Mouse (Mus musculus): Measurements from ENCODE around the gene Dapk2.
A peak's percentile ranks its signal among the peaks of the same experiment; 100 is the strongest.

GRCm38 (mm10) chr9:66126456-66127192, 31.4 kb upstream of the Dapk2 start, which contains the start of the genes Snx1 and Ciao2a:
- 0 out of 2 replicates have a peak, but pooled peaks have one; percentile 33 for TF ChIP-seq EP300 (IDR thresholded peaks at IDR 0.05; ENCODE audit: low read depth)
- TF ChIP-seq CTCF (IDR thresholded peaks at IDR 0.05; ENCODE audit: low read depth): no peak

Data from liver, embryonic 14.5 days (tissue).